Mouse (Mus musculus) MEL (cell line): ENCODE data around the gene G430095P16Rik. TPM values are rescaled to one million over a fixed set of nuclear protein-coding genes. Genes with fewer than 3 reads are reported as not detected.

Experiments
- DNase-seq: peaks from one replicate; pipeline ENCODE4 v3.0.0; 2011; ENCODE audit warnings: low read depth, low spot score
- H3K27ac ChIP-seq: 2 replicates; pipeline ENCODE4 v1.5.1; 2012; ENCODE audit warnings: low read depth, mild to moderate bottlenecking, control low read depth, low read length, moderate library complexity; ENCODE audit not compliant: control insufficient read depth
- H3K27me3 ChIP-seq, 2 experiments: fragments of 150-350 bp in 1 of 2; sonication (generic) in 1 of 2; 2 replicates each; pipeline ENCODE4 v1.6.1; 2012; ENCODE audit warnings: low read length in 2 of 2, mild to moderate bottlenecking in 2 of 2, improper control_type of control experiment in 1 of 2, moderate library complexity in 1 of 2; ENCODE audit not compliant: insufficient read depth in 2 of 2, control insufficient read depth in 1 of 2
- H3K36me3 ChIP-seq, 2 experiments: 2 replicates each; pipeline ENCODE4 v1.6.1; 2012 to 2014; ENCODE audit warnings: low read length in 2 of 2, improper control_type of control experiment in 1 of 2, inconsistent platforms in 1 of 2, mild to moderate bottlenecking in 1 of 2; ENCODE audit not compliant: insufficient read depth in 2 of 2, control insufficient read depth in 1 of 2
- H3K4me1 ChIP-seq, 2 experiments: fragments of 150-350 bp in 1 of 2; sonication (generic) in 1 of 2; 2 replicates each; pipeline ENCODE4 v1.6.1; 2012; ENCODE audit warnings: low read length in 2 of 2, improper control_type of control experiment in 1 of 2, mild to moderate bottlenecking in 1 of 2; ENCODE audit not compliant: insufficient read depth in 2 of 2, control insufficient read depth in 1 of 2
- H3K4me3 ChIP-seq, 2 experiments: fragments of 150-350 bp in 1 of 2; sonication (generic) in 1 of 2; 2 replicates each; pipeline ENCODE4 v1.5.1; 2012; ENCODE audit warnings: low read depth in 2 of 2, low read length in 2 of 2, mild to moderate bottlenecking in 2 of 2, moderate library complexity in 2 of 2, control low read depth in 1 of 2, improper control_type of control experiment in 1 of 2; ENCODE audit not compliant: control insufficient read depth in 1 of 2, insufficient read depth in 1 of 2
- H3K79me2 ChIP-seq: 2 replicates; pipeline ENCODE4 v1.6.1; 2012; ENCODE audit warnings: mild to moderate bottlenecking, low read length, moderate library complexity; ENCODE audit not compliant: control insufficient read depth, poor library complexity, insufficient read depth
- H3K9ac ChIP-seq: 2 replicates; pipeline ENCODE4 v1.6.1; 2012; ENCODE audit warnings: low read depth, mild to moderate bottlenecking, control low read depth, low read length, moderate library complexity; ENCODE audit not compliant: control insufficient read depth, poor library complexity, severe bottlenecking
- H3K9me3 ChIP-seq: fragments of 150-350 bp; sonication (generic); replicated peaks from 2 replicates; pipeline ENCODE4 v1.6.1; 2012; ENCODE audit warnings: mild to moderate bottlenecking, low read length, improper control_type of control experiment, moderate library complexity; ENCODE audit not compliant: insufficient read depth
- BHLHE40 ChIP-seq: IDR thresholded peaks from 2 replicates; pipeline ENCODE4 v1.6.1; 2012; ENCODE audit warnings: low read depth, mild to moderate bottlenecking, inconsistent platforms, low read length, improper control_type of control experiment, borderline replicate concordance
- CHD1 ChIP-seq: IDR thresholded peaks from 2 replicates; pipeline ENCODE4 v1.6.1; 2012; ENCODE audit warnings: low read depth, mild to moderate bottlenecking, inconsistent platforms, low read length, improper control_type of control experiment
- CHD2 ChIP-seq: IDR thresholded peaks from 2 replicates; pipeline ENCODE4 v1.6.1; 2011; ENCODE audit warnings: low read length, improper control_type of control experiment
- ETS1 ChIP-seq: IDR thresholded peaks from 2 replicates; pipeline ENCODE4 v1.6.1; 2012; ENCODE audit warnings: low read depth, mild to moderate bottlenecking, inconsistent platforms, low read length, improper control_type of control experiment, moderate library complexity
- GATA1 ChIP-seq: IDR thresholded peaks from 2 replicates; pipeline ENCODE4 v1.6.1; 2011; ENCODE audit warnings: low read depth, low read length, improper control_type of control experiment
- HCFC1 ChIP-seq: IDR thresholded peaks from 2 replicates; pipeline ENCODE4 v1.6.1; 2012; ENCODE audit warnings: low read depth, mild to moderate bottlenecking, inconsistent platforms, low read length, improper control_type of control experiment, moderate library complexity
- MEF2A ChIP-seq: IDR thresholded peaks from 2 replicates; pipeline ENCODE4 v1.6.1; 2014; ENCODE audit warnings: low read depth, mild to moderate bottlenecking, inconsistent platforms, low read length, improper control_type of control experiment; ENCODE audit not compliant: poor library complexity, insufficient replicate concordance, severe bottlenecking; ENCODE audit errors: extremely low read depth
- MXI1 ChIP-seq: IDR thresholded peaks from 2 replicates; pipeline ENCODE4 v1.6.1; 2011; ENCODE audit warnings: mild to moderate bottlenecking, low read depth, low read length, improper control_type of control experiment
- POLR2AphosphoS2 ChIP-seq: IDR thresholded peaks from 2 replicates; pipeline ENCODE4 v1.6.1; 2011; ENCODE audit warnings: low read length, improper control_type of control experiment
- POLR2AphosphoS5 ChIP-seq: IDR thresholded peaks from 2 replicates; pipeline ENCODE4 v1.6.1; 2012; ENCODE audit warnings: low read depth, borderline replicate concordance, mild to moderate bottlenecking, inconsistent platforms, low read length, moderate library complexity, mixed read lengths
- TAL1 ChIP-seq: IDR thresholded peaks from 2 replicates; pipeline ENCODE4 v1.6.1; 2012; ENCODE audit warnings: mild to moderate bottlenecking, inconsistent platforms, low read length, moderate library complexity, mixed read lengths
- TBP ChIP-seq: IDR thresholded peaks from 2 replicates; pipeline ENCODE4 v1.8.0; 2011; ENCODE audit warnings: low read depth, low read length, improper control_type of control experiment
- ZC3H11A ChIP-seq: IDR thresholded peaks from 2 replicates; pipeline ENCODE4 v1.6.1; 2012; ENCODE audit warnings: low read depth, mild to moderate bottlenecking, inconsistent platforms, low read length, improper control_type of control experiment
- ZMIZ1 ChIP-seq: IDR thresholded peaks from 2 replicates; pipeline ENCODE4 v1.6.1; 2012; ENCODE audit warnings: low read depth, mild to moderate bottlenecking, inconsistent platforms, low read length, improper control_type of control experiment, moderate library complexity
- ZNF384 ChIP-seq: IDR thresholded peaks from 2 replicates; pipeline ENCODE4 v1.6.1; 2012; ENCODE audit warnings: low read depth, mild to moderate bottlenecking, inconsistent platforms, low read length, improper control_type of control experiment
- polyA plus RNA-seq, 2 experiments: library from polyadenylated mRNA; stranded (reverse) in 1 of 2; unstranded in 1 of 2; fragments of >175 nt in 1 of 2; fragments of >200 nt in 1 of 2; gene quantifications; 2 replicates each; pipeline versions ENCODE4 v1.2.1 to v1.2.4; 2012; ENCODE audit warnings: low replicate concordance in 2 of 2, low read depth in 1 of 2; ENCODE audit not compliant: insufficient read length in 2 of 2, insufficient read depth in 1 of 2, missing spikeins in 1 of 2
- total RNA-seq: library from RNA; depleted of rRNA; stranded (reverse); fragments of 300-350 nt; gene quantifications from 2 replicates; pipeline ENCODE4 v1.2.3, GENCODE M21; 2012

Gene G430095P16Rik
- total and polyA plus RNA-seq, 3 experiments: 5.6 to 17.1 TPM; not detected in 1

GRCm38 (mm10) chr8:84718959-84719690, 3.7 kb upstream of the G430095P16Rik start:
- Histone ChIP-seq H3K4me3 (no peak overlapping the region), H3K9ac (no peak overlapping the region), H3K9me3 (no peaks in the 10 kb centered on the region), H3K27ac (no peak overlapping the region), H3K4me1 (peaks cover 5 to 21% of the 10 kb centered on the region in 2 experiments), H3K79me2 (peaks cover 5% of the 10 kb centered on the region), H3K36me3 (peaks cover 4 to 14% of the 10 kb centered on the region in 2 experiments; a peak in 3 of 4 replicates), H3K27me3 (no peaks in the 10 kb centered on the region)
- no peak for DNase-seq
- no peak for TF ChIP-seq TBP
- TF ChIP-seq BHLHE40: no peak
- no peak for TF ChIP-seq ZMIZ1
- TF ChIP-seq CHD1: no peak
- TF ChIP-seq ZC3H11A: no peak
- TF ChIP-seq ZNF384: no peak
- no peak for TF ChIP-seq TAL1
- no peak for TF ChIP-seq HCFC1
- no peak for TF ChIP-seq POLR2AphosphoS5
- no peak for TF ChIP-seq MEF2A
- no peak for TF ChIP-seq ETS1

- H3K4me1 ChIP-seq: peaks cover 12 to 45% of the 10 kb centered on the region in 2 experiments
- H3K9ac ChIP-seq: peak overlapping the region; percentile 79
- peak overlapping the region; percentile 33 to 37; a peak in 3 of 4 replicates for H3K4me3 ChIP-seq
- H3K79me2 ChIP-seq: peaks cover 13% of the 10 kb centered on the region
- no peak for DNase-seq
- H3K27ac ChIP-seq: peak overlapping the region; percentile 99
- H3K27me3 ChIP-seq: no peaks in the 10 kb centered on the region
- H3K36me3 ChIP-seq: peaks cover 4 to 26% of the 10 kb centered on the region in 2 experiments; a peak in 3 of 4 replicates
- TF ChIP-seq MXI1 (no peak), CHD2 (no peak), POLR2AphosphoS2 (no peak), GATA1 (no peak)
- TF ChIP-seq, all 39 proteins: peak for 0
- H3K9me3 ChIP-seq: no peaks in the 10 kb centered on the region
Measured at GRCm38 (mm10) chr8:84722530-84722849, 317 bp upstream of the G430095P16Rik start.
